Mouse (Mus musculus): Measurements from ENCODE around the gene Slc35a1.

DNA sequence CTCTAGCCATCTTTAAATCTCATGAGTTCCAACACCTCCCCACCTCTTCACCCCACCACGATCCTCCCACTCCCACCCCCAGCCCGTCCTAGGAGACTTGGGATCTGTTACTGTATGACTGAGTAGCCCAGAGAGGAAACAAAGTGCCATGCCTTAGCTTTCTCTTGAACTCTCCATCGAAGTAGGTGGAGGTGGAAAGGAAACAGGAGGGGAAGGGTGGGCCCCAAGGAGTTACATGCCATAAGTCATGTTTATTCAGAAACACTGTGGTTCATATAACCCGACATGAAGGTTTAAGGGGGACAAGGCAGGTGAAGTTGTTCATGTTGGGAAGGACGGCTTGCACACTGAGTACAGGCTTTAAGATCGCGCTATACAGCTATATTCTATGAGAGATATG, 49.9 kb downstream of the Slc35a1 start:
- TF ChIP-seq GATA1 (IDR thresholded peaks at IDR 0.05; ENCODE audit: borderline replicate concordance, low read length), result no peak
- no peak for TF ChIP-seq FLI1 (IDR thresholded peaks at IDR 0.05; ENCODE audit: low read length)
